Mouse (Mus musculus): ENCODE results near the gene Smoc2.

GRCm38 (mm10) chr17:14371606-14372005 lies 92.3 kb downstream of the Smoc2 start:
- TF ChIP-seq POLR2A (IDR thresholded peaks at IDR 0.05; ENCODE audit: low read depth, low read length), result no peak
- no peak for TF ChIP-seq CTCF (conservative IDR thresholded peaks at IDR 0.05; ENCODE audit: insufficient read depth, insufficient read length, low read depth, low read length)
